Mouse (Mus musculus): Measurements from ENCODE around the gene Ruvbl2. TPM values are rescaled to one million over a fixed set of nuclear protein-coding genes. Genes with fewer than 3 reads are reported as not detected.
"Not testable (repeated sequence)": the region's sequence is repeated elsewhere in the genome, so short reads cannot be mapped to it uniquely, and the experiment has no call there.

The Ruvbl2 gene
- polyA plus RNA-seq (2017; shearing (Covaris generic)), result 10 to 100 TPM; 47.4 to 51.2 TPM

- ATAC-seq, result no peak
Observed at GRCm38 (mm10) chr7:45437521-45438276, at the start of gene Ruvbl2. Gene Ruvbl2, minus strand, starts transcription at chr7:45438096.

DNA sequence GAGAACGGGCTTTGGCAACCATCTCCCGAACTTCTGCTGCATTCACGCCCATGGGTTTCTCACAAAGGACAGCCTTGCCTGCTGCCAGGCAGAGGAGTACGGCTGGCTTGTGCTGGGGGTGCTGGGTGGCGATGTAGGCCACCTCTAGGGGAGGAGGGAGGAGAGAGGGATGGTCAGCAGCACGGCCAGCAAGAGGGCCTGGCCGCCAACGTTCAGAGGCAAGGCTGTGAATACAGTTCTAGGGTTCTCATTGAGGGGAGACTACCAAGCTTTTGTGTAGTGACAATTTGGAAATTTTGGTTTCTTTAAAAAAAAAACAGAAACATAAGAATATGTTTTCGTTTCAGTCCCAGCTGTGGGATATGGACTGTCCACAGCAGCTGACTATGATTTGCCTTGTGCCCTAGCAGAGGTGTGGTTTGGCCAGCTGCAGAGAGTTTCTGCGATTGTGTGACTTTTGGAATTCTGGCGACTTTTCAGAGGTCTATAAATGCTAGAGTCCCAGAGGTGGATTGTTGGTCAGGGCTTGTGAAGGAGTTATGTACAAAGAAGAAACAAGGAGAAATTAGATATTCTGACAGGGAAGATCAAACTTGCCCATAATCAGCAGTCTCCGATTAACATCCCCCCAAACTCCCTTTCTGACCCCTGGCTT, 49.0 kb upstream of the Ruvbl2 start, which contains the start of gene Gm45808:
TSS of gene Gm45808 (minus strand) at position 51 of the 655 bp plus-strand sequence.
- ATAC-seq, result no peak

DNA sequence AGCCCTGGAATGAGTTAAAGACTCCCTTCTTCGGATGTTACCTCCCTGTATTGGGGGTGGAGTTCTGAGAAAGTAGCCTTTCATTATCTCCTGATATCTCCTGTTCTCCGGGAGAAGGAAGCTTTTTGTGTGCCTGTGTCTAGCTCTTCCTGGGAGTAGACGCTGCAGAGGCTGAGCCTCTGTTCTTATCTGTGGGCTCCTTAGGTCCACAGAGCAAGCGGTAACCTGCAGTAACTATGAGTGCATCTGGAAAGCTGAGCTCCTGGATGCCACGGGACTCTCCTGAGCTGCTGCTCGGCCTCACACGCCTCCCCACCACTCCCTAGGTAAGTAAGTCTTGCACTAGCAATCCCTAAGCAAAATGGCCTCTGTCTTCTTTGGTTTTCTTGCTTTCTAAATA, 48.3 kb upstream of the Ruvbl2 start:
- ATAC-seq, result no peak

GRCm38 (mm10) chr7:45484985-45485384, 47.1 kb upstream of the Ruvbl2 start:
- ATAC-seq, result not testable (repeated sequence)

DNA sequence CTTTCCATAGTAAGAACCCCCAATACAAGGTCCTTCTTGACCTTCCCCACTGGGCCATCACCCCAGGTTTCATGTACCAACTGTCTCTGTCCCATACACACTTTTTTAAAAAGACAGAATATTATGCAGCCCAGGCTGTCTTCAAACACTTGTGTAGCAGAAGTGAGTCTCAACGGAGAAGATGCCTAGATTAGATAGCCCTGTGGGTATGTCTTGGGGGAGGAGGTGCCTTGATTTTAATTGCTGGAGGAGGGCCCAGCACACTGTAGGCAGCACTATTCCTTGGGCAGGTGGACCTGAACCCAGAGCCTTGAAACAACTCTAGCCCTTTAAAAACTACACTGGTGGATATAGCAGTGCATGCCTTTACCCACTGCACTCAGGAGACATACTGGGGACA, 44.3 kb upstream of the Ruvbl2 start:
- ATAC-seq, result no peak

DNA sequence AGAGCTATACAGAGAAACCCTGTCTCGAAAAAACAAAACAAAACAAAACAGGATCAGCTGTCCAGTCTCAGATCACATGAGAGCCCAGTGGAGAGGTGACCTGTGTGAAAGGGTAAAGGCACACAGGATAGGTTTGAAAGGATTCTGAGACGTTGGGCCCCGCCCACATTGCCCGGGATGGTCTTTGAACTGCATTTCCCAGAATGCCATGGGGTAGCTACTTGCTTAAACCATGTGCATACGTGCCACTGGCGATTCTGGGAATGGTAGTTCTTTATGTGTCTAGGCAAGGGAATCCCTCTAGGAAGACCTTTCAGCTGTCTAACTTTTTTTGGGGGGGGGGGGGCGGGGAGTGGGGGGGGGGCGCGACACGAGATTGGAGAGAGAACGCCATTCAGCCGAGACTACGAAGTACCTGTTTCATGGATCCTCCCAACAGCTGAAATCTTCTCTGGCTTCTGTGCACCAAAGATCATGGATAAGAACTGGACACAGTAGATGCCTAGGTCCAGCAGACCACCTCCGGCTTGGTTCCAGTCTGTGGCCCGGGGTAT, 43.6 kb upstream of the Ruvbl2 start, which contains the start of gene Tulp2:
TSS of gene Tulp2 (plus strand) at position 504 of the 554 bp plus-strand sequence.
- ATAC-seq, result peak; percentile 69

DNA sequence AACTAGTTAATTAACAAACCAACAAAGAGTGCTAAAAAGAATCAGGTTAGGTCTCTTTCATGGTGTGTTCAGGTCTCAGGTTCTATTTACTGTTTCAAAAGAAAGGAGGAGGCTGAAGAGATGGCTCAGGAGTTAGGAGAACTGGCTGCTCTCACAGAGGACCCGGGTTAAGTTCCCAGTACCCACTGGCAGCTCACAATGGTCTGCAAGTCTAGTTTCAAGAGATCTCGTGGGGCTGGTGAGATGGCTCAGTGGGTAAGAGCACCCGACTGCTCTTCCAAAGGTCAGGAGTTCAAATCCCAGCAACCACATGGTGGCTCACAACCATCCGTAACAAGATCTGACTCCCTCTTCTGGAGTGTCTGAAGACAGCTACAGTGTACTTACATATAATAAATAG, 42.4 kb upstream of the Ruvbl2 start:
- not testable (repeated sequence) for ATAC-seq

GRCm38 (mm10) chr7:45478774-45479173, 40.9 kb upstream of the Ruvbl2 start:
- ATAC-seq, result no peak

GRCm38 (mm10) chr7:45477003-45477402, 39.1 kb upstream of the Ruvbl2 start:
- ATAC-seq, result peak; percentile 68

- ATAC-seq, result no peak
Observed at GRCm38 (mm10) chr7:45476453-45476852, 38.6 kb upstream of the Ruvbl2 start.

GRCm38 (mm10) chr7:45475291-45475969, 37.5 kb upstream of the Ruvbl2 start:
- no peak for ATAC-seq

GRCm38 (mm10) chr7:45470869-45471268, 33.0 kb upstream of the Ruvbl2 start:
- ATAC-seq, result peak; percentile 55

- ATAC-seq, result peak; percentile 15
Observed at GRCm38 (mm10) chr7:45467090-45467670, 29.3 kb upstream of the Ruvbl2 start.

- ATAC-seq, result peak; percentile 74
Observed at GRCm38 (mm10) chr7:45466283-45467089, 28.6 kb upstream of the Ruvbl2 start, which contains the start of gene Bax. Gene Bax, minus strand, starts transcription at chr7:45466898.

GRCm38 (mm10) chr7:45465549-45465948, 27.7 kb upstream of the Ruvbl2 start:
- no peak for ATAC-seq

GRCm38 (mm10) chr7:45465112-45465511, 27.2 kb upstream of the Ruvbl2 start:
- no peak for ATAC-seq

DNA sequence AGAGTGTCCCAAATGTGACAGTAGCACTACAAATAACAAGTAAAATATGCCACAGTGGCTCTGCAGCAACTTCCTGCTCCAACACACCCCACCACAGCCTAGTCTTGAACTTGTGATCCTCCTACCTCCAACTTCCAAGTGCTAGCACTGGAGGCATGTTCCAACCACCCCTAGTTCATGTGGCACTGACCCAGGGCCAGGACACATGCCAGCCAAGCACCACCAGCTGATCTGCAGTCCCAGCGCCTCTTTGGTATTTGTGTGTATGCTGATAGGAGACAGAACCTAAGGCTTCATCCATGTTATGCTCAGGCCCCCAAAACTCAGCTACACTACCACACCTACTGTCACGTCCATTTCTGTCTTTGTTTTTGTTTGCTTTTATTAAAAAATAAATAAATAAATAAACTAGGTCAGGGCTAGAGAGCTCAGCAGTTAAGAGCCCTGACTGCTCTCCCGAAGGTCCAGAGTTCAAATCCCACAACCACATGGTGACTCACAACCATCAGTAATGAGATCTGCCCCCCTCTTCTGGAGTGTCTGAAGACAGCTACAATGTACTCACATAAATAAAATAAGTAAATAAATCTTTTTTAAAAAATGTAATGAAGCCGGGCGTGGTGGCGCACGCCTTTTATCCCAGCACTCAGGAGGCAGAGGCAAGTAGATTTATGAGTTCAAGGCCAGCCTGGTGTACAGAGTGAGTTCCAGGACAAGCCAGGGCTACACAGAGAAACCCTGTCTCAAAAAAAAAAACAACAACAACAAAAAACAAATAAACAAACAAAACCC, 26.3 kb upstream of the Ruvbl2 start:
- no peak for ATAC-seq

DNA sequence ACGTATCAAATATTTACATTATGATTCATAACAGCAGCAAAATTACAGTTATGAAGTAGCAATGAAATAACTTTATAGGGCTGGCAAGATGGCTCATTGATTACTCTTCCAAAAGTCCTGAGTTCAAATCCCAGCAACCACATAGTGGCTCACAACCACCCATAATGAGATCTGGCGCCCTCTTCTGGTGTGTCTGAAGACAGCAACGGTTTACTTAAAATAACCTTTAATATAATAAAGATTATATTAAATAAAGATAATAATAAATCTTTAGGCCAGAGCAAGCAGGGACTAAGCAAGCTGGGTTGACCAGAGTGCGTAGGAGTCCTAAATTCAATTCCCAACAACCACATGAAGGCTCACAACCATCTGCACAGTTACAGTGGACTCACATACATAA, 25.0 kb upstream of the Ruvbl2 start:
- not testable (repeated sequence) for ATAC-seq

DNA sequence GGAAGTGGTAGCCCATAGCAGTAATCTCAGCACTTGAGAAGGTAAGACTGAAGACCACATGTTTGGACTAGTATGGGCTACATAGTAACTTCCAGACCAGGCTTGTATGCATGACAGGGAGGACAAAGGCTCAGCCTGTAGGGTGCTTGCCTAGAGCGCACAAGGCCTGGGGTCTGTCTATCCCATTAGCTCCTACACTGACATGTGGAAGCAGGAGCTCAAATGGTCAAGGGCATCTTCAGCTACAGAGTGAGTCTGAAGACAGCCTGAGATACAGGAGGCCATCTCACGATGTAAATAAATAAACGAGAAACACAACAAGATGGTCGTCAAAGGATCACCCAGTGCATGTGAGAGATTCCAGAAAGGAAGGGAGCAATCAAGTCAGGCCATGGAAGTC, 24.4 kb upstream of the Ruvbl2 start:
- no peak for ATAC-seq

- ATAC-seq, result no peak
Observed at GRCm38 (mm10) chr7:45461781-45462180, 23.9 kb upstream of the Ruvbl2 start.

- no peak for ATAC-seq
Observed at GRCm38 (mm10) chr7:45461326-45461725, 23.4 kb upstream of the Ruvbl2 start.

Measured in activated CD4-positive, CD25-positive, alpha-beta regulatory T cell, adult 4 months (primary cell).